Mouse (Mus musculus): ENCODE results near the gene Gm37240.

DNA sequence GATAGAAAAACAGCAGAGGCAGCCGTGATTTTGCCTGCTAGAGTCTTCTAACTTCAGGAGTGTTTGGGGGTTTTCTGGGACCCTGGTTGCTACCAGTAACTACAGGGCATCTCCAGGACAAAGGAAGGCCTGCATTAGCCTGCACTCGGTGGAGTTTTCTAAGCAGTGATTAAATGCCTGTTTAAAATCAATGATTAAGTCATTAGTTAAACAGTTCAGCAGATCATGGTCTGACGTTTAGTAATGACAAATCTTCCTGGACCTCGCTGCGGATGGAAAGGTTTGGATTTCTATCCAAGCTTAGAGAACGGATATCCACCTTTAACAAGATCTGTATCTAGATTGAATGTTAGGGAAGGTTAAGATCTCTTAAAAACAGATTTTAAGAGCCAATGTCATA lies 1246.8 kb downstream of the Gm37240 start:
- no peak for TF ChIP-seq CTCF (IDR thresholded peaks at IDR 0.05; ENCODE audit: borderline replicate concordance, extremely low read depth, insufficient read depth, insufficient read length)
- TF ChIP-seq POLR2A (IDR thresholded peaks at IDR 0.05; ENCODE audit: borderline replicate concordance, extremely low read depth, insufficient read depth, insufficient read length, poor library complexity, severe bottlenecking): no peak
